Mouse (Mus musculus): ENCODE data around the gene Acsm3.

- TF ChIP-seq POLR2A (IDR thresholded peaks at IDR 0.05; ENCODE audit: borderline replicate concordance, extremely low read depth, insufficient read depth, insufficient read length, poor library complexity, severe bottlenecking) (0 out of 2 replicates have a peak, but pooled peaks have one; percentile 0), CTCF (IDR thresholded peaks at IDR 0.05; ENCODE audit: borderline replicate concordance, extremely low read depth, insufficient read depth, insufficient read length) (no peak)
Observed at GRCm38 (mm10) chr7:119794251-119794638, 33.5 kb downstream of the Acsm3 start.
